Mouse (Mus musculus) lung, postnatal 0 days (tissue): ENCODE measurements around the gene R3hdm4. TPM values are rescaled to one million over a fixed set of nuclear protein-coding genes. Genes with fewer than 3 reads are reported as not detected.

ENCODE experiments used
- ATAC-seq: fragments of 200-750 bp; cut with Nextera tagmentation; 2 replicates; pipeline ENCODE4 v1.8.0; 2017; ENCODE audit warnings: moderate library complexity
- DNase-seq: peaks from one replicate; pipeline ENCODE4 v3.0.0-alpha.2; 2016; ENCODE audit warnings: low spot score
- H3K27ac ChIP-seq: fragments of 300-500 bp; sonication (generic); 2 replicates; pipeline ENCODE4 v1.5.1; 2014; ENCODE audit warnings: antibody characterized with exemption, mild to moderate bottlenecking, low read length, mixed read lengths
- H3K27me3 ChIP-seq: fragments of 300-500 bp; sonication (generic); replicated peaks from 2 replicates; pipeline ENCODE4 v1.6.1; 2014; ENCODE audit warnings: low read length, mixed read lengths; ENCODE audit not compliant: insufficient read depth
- H3K36me3 ChIP-seq: fragments of 300-500 bp; sonication (generic); 2 replicates; pipeline ENCODE4 v1.6.1; 2014; ENCODE audit warnings: low read length, mixed read lengths; ENCODE audit not compliant: insufficient read depth
- H3K4me1 ChIP-seq: fragments of 300-500 bp; sonication (generic); 2 replicates; pipeline ENCODE4 v1.6.1; 2014; ENCODE audit warnings: antibody characterized with exemption, low read depth, low read length, mixed read lengths; ENCODE audit not compliant: insufficient read depth
- H3K4me2 ChIP-seq: fragments of 300-500 bp; sonication (generic); replicated peaks from 2 replicates; pipeline ENCODE4 v1.6.1; 2014; ENCODE audit warnings: low read depth, mild to moderate bottlenecking, low read length, moderate library complexity, mixed read lengths
- H3K4me3 ChIP-seq: fragments of 300-500 bp; sonication (generic); 2 replicates; pipeline ENCODE4 v1.5.1; 2014; ENCODE audit warnings: low read depth, low read length
- H3K9ac ChIP-seq: fragments of 300-500 bp; sonication (generic); replicated peaks from 2 replicates; pipeline ENCODE4 v1.6.1; 2014; ENCODE audit warnings: low read depth, mild to moderate bottlenecking
- H3K9me3 ChIP-seq: fragments of 300-500 bp; sonication (generic); 2 replicates; pipeline ENCODE4 v1.6.1; 2016; ENCODE audit warnings: low read length, mixed read lengths
- CTCF ChIP-seq: IDR thresholded peaks from 2 replicates; pipeline ENCODE4 v1.5.1; 2016; ENCODE audit warnings: antibody characterized with exemption, mild to moderate bottlenecking
- EP300 ChIP-seq: IDR thresholded peaks from 2 replicates; pipeline ENCODE4 v1.6.1; 2016; ENCODE audit warnings: antibody characterized with exemption, mild to moderate bottlenecking, control low read depth
- WGBS: fragments of 180-500 bp; shearing (Covaris S2); extraction: QIAGEN DNeasy Blood & Tissue Kit; methylation state at CpG from one replicate; pipeline ENCODE4 v1.1.7; 2014; 5-methylcytosine and 5-hydroxymethylcytosine counted together
- polyA plus RNA-seq: library from polyadenylated mRNA; unstranded; fragments of >200 nt; fragmentation: Nextera tagmentation; extraction: Ambion mirVana; gene quantifications from 2 replicates; pipeline ENCODE4 v1.2.1, GENCODE M21; 2015

R3hdm4 gene
- polyA plus RNA-seq, 1 experiment from 2014 or later: 129 TPM

DNA sequence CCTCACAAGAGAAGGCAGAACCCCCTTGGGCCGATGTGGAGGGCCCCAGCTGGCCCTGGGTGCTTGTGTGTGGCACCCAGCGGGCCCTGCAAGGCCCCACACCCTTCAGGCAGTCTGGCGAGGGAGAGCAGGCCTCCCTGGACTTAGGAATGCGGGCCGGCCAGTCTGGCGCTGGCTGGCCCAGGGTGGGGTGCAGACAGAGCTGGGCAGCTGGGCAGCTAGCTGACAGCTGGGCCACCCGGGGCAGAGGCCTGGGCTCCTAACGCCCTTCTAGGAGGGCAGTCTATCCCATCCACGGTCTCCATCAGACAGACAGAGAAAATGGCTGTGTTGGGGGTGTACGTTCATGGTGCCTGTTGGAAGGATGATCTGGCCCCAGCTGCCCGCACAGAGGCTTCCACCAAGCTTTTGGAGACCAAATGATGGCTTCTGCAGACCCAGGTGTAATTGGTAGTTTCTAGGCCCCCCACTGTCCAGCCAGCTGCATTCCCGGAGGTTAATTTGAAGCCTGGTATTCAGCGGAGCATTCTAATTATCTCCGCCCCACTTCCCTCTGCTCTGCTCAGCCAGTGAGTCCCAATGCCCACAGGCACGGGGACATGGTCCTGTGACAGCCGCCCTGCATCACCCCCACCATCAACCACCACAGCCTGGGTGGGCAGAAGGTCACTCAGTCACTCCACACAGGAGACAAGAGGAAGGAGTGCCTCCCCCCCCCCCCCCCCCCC, 24.7 kb upstream of the R3hdm4 start:
- H3K9ac ChIP-seq: no peak overlapping the region
- peak overlapping the region; percentile 25; the same call in 1 of the 2 replicates for H3K4me2 ChIP-seq
- H3K4me3 ChIP-seq: no peak overlapping the region
- H3K27me3 ChIP-seq: no peaks in the 10 kb centered on the region
- peaks cover 22% of the 10 kb centered on the region; the same call in 1 of the 2 replicates for H3K36me3 ChIP-seq
- peak overlapping the region; percentile 84 for H3K27ac ChIP-seq
- peak; percentile 77 for DNase-seq
- no peak for TF ChIP-seq EP300
- H3K4me1 ChIP-seq: peaks cover 22% of the 10 kb centered on the region; the same call in 1 of the 2 replicates
- H3K9me3 ChIP-seq: no peaks in the 10 kb centered on the region
- WGBS: 37% methylated on average over 16 of the region's 16 CpGs
- ATAC-seq: peak; percentile 89

DNA sequence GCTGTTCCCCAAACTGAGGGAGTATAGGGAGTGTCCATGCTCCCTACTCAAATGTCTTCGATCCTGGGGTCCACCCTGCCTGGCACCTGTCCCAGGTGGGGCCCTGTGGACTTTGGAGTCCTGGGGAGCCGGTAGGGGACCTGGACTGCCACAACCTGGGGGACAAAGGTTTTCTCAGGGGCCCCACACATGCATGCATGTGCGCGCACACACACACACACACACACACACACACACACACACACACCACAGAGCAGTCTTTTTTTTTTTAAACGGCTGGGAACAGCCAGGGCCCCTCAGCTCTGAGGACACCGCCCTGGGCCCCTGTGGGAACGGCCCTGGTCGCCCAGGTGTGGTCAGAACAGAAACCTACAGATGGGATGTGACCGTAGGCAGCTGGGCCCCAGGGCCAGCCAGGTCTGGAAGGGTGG, 22.5 kb upstream of the R3hdm4 start:
- H3K4me2 ChIP-seq: no peak overlapping the region
- no peak for ATAC-seq
- H3K27me3 ChIP-seq: no peaks in the 10 kb centered on the region
- no peak overlapping the region for H3K4me3 ChIP-seq
- no peak overlapping the region for H3K9ac ChIP-seq
- no peak overlapping the region for H3K27ac ChIP-seq
- peaks cover 22% of the 10 kb centered on the region; the same call in 1 of the 2 replicates for H3K4me1 ChIP-seq
- H3K36me3 ChIP-seq: 0 out of 2 replicates have a peak, but pooled peaks cover 2% of the 10 kb centered on the region
- 55% methylated on average over 9 of the region's 9 CpGs for WGBS
- H3K9me3 ChIP-seq: no peaks in the 10 kb centered on the region
- DNase-seq: no peak
- TF ChIP-seq CTCF (no peak), EP300 (no peak)

DNA sequence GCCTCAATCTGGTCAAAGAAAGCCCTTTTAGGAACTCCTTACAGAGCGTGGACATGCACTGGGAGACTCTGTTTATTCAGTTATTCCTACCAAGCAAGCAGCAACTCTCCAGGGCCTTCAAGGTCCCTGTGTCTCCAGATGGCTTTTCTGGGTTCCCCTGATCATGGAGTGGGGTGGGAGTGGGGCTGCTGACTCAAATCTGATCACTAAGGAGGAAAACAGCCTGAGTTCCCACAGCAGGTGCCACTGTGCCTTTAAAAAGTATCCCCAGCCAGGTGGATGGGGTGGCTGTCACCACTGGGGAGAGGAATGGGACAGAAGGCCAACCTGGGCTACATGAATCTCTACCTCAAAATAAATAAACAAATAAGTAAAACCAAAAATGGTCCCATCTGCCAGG, 22.0 kb upstream of the R3hdm4 start:
- no peak for TF ChIP-seq CTCF
- Histone ChIP-seq H3K27me3 (no peaks in the 10 kb centered on the region), H3K4me2 (no peak overlapping the region), H3K36me3 (no peaks in the 10 kb centered on the region), H3K9ac (no peak overlapping the region), H3K9me3 (no peaks in the 10 kb centered on the region), H3K4me1 (peaks cover 25% of the 10 kb centered on the region; the same call in 1 of the 2 replicates), H3K27ac (no peak overlapping the region), H3K4me3 (no peak overlapping the region)
- ATAC-seq (no peak), DNase-seq (no peak)
- WGBS: 80% methylated on average over 1 of the region's 1 CpGs

DNA sequence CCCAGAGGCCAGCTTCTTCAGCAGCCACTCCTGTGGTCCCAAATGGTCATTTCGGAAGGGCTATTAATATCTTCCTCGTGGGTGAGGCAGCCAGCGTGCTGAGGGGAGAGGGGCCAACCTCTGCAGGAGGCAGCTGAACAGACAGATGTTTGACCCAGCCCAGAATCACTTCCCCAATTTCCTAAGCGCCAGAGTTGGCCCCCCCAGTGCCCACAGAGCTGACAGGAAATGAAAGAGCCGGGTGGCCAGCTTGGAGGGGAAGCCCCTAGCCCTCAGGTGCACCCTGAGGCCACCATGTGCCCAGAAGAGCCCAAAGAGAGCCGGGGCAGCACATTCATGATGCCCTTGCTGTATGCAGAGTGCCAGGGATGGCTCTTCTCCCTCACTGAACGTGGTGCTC, 19.7 kb upstream of the R3hdm4 start:
- ATAC-seq (no peak), DNase-seq (no peak)
- Histone ChIP-seq H3K4me2 (no peak overlapping the region), H3K9ac (no peak overlapping the region), H3K27me3 (no peaks in the 10 kb centered on the region), H3K9me3 (no peaks in the 10 kb centered on the region), H3K4me1 (peaks cover 35% of the 10 kb centered on the region), H3K27ac (no peak overlapping the region), H3K36me3 (no peaks in the 10 kb centered on the region), H3K4me3 (no peak overlapping the region)
- no peak for TF ChIP-seq CTCF
- TF ChIP-seq EP300: no peak
- WGBS: 40% methylated on average over 7 of the region's 7 CpGs

DNA sequence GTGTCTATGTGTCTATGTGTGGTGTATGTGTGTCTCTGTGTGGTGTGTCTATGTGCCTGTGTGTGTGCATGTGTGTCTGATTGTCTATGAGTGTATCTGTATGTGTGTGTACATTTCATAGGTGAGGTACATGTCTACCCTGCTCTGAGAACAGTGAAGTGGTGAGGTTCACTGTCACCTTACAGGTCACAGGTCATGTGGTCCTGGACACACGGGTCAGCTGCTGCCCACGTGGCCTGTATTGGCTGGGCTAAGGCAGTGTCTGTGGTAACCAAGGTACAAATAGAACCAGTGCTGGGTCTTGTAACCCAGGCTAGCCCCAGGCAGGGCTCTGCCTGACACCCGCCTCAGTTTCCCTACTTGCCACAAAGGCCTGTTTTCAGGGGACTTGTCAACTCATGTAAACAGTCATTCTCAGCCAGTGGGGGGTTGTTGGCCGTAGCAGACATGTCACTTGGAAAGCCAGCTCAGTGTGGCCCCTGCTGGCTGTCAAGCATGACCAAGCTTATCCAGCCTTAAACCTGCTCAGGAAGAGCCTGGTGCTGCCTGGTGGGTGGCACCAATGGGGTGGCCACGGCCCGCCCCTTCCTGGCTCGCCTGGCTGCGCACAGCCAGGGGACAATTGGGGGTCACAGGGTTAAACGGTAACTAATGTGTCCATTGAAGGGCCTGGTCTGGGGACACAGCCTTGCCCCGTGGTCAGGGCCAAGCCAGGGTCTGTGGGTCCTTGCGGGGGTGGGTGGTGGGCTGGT, 16.9 kb upstream of the R3hdm4 start:
- TF ChIP-seq CTCF (no peak), EP300 (no peak)
- Histone ChIP-seq H3K4me3 (no peak overlapping the region), H3K4me2 (peak overlapping the region; percentile 50), H3K27me3 (no peaks in the 10 kb centered on the region), H3K36me3 (no peaks in the 10 kb centered on the region), H3K4me1 (peaks cover 48% of the 10 kb centered on the region), H3K27ac (peak overlapping the region; percentile 89), H3K9ac (no peak overlapping the region), H3K9me3 (no peaks in the 10 kb centered on the region)
- no peak for ATAC-seq
- WGBS: 78% methylated on average over 11 of the region's 11 CpGs
- DNase-seq: no peak

DNA sequence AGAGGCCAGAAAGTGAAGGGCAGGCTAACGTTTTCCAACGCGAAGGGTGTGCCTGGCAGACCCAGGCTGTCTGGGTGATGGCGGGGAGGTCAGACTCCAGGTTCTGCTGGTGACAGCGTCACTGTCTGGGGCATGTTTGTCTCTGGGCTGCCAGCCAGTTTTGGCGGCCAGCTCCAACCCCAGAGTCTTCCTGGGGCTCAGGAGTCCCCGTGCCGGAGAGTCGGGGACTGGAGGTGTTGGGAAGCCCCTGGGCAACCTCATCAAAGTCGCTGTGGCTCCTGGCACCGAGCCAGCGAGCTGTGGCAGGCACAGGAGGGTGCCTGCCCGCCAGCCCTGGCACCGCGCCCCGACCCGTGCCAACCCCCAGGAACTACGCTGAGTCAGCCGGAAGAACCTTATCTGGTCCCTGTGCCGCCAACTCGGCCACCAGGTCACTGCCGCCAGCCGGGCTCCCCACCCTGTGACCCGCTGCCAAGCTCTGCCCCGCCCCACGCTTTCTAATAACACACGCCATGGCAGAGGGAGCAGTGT, 16.0 kb upstream of the R3hdm4 start:
- Histone ChIP-seq H3K4me2 (peak overlapping the region; percentile 50), H3K4me1 (peaks cover 58% of the 10 kb centered on the region), H3K36me3 (no peaks in the 10 kb centered on the region), H3K4me3 (peak overlapping the region; percentile 10; the same call in 1 of the 2 replicates), H3K27ac (peak overlapping the region; percentile 89), H3K9ac (no peak overlapping the region), H3K27me3 (no peaks in the 10 kb centered on the region), H3K9me3 (no peaks in the 10 kb centered on the region)
- peak; percentile 93 for DNase-seq
- ATAC-seq: peak; percentile 74
- TF ChIP-seq CTCF (no peak), EP300 (peak; percentile 56; the same call in 1 of the 2 replicates)
- 8% methylated on average over 26 of the region's 27 CpGs for whole genome bisulfite sequencing
